Mouse (Mus musculus) right cerebral cortex, postnatal 14 days (tissue): ENCODE measurements around the gene Mrrf.

ENCODE experiments used
- DNase-seq: peaks from one replicate; pipeline ENCODE4 v3.0.0; 2022

The Mrrf gene

GRCm38 (mm10) chr2:36234526-36235368 lies 98.6 kb downstream of the Mrrf start:
- no peak for DNase-seq

- DNase-seq, result no peak
Measured at GRCm38 (mm10) chr2:36235917-36236316, 99.7 kb downstream of the Mrrf start.

GRCm38 (mm10) chr2:36236889-36237288 lies 100.7 kb downstream of the Mrrf start:
- DNase-seq, result no peak

GRCm38 (mm10) chr2:36237557-36237956 lies 101.4 kb downstream of the Mrrf start:
- no peak for DNase-seq

GRCm38 (mm10) chr2:36238467-36238866 lies 102.3 kb downstream of the Mrrf start:
- DNase-seq, result no peak

GRCm38 (mm10) chr2:36238951-36239350 lies 102.8 kb downstream of the Mrrf start:
- DNase-seq, result no peak
